Mouse (Mus musculus): ENCODE data around the gene 2310061I04Rik. TPM values are rescaled to one million over a fixed set of nuclear protein-coding genes. Genes with fewer than 3 reads are reported as not detected.

The 2310061I04Rik gene
- polyA plus RNA-seq, 1 experiment from 2014 or later: 15.6 TPM

DNA sequence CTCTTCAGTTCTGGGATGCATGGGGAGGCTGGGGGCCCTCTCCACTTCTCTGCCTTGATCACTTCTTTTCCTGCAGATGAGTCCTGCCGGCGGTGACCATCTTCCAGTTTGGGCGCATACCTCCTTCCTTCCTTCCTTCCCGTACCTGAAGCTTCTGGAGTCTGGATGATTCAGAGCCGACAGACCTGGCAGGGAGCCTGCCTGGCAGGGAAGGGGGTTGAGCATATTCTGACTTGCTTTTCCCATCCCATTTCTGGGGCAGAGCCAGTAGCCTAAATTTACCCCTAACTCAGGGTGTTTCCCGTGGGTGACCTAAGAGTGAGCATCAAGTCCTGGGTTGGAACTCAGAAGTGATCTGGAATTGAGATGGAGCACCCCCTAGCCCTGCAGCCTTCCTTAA, 22.5 kb downstream of the 2310061I04Rik start:
- TF ChIP-seq CTCF (IDR thresholded peaks at IDR 0.05; ENCODE audit: low read depth) (no peak), EP300 (IDR thresholded peaks at IDR 0.05; ENCODE audit: low read depth) (no peak)
- Histone ChIP-seq H3K4me3 (ENCODE audit: low read depth, low read length) (no peak overlapping the region), H3K4me1 (ENCODE audit: insufficient read depth) (peaks cover 15% of the 10 kb centered on the region), H3K9me3 (ENCODE audit: low read length) (no peaks in the 10 kb centered on the region), H3K27me3 (ENCODE audit: insufficient read depth, low read length) (no peaks in the 10 kb centered on the region), H3K36me3 (replicated peaks; ENCODE audit: insufficient read depth, low read length) (peaks cover 16% of the 10 kb centered on the region), H3K4me2 (ENCODE audit: low read depth, low read length) (no peak overlapping the region), H3K9ac (replicated peaks) (no peak overlapping the region), H3K27ac (ENCODE audit: low read depth) (no peak overlapping the region)
- WGBS (ENCODE audit: insufficient replicate concordance): 79% methylated on average over 6 of the region's 6 CpGs
- ATAC-seq (no peak), DNase-seq (no peak)

- Histone ChIP-seq H3K9ac (replicated peaks) (no peak overlapping the region), H3K4me1 (ENCODE audit: insufficient read depth) (peaks cover 19% of the 10 kb centered on the region), H3K36me3 (replicated peaks; ENCODE audit: insufficient read depth, low read length) (peaks cover 16% of the 10 kb centered on the region), H3K4me3 (ENCODE audit: low read depth, low read length) (no peak overlapping the region), H3K4me2 (ENCODE audit: low read depth, low read length) (peak overlapping the region; percentile 2; the same call in 1 of the 2 replicates), H3K27me3 (ENCODE audit: insufficient read depth, low read length) (no peaks in the 10 kb centered on the region), H3K27ac (ENCODE audit: low read depth) (no peak overlapping the region), H3K9me3 (ENCODE audit: low read length) (no peaks in the 10 kb centered on the region)
- peak; percentile 43 for ATAC-seq
- DNase-seq: peak; percentile 95
- TF ChIP-seq EP300 (IDR thresholded peaks at IDR 0.05; ENCODE audit: low read depth) (no peak), CTCF (IDR thresholded peaks at IDR 0.05; ENCODE audit: low read depth) (peak; percentile 98)
- WGBS (ENCODE audit: insufficient replicate concordance): 22% methylated on average over 21 of the region's 21 CpGs
Measured at GRCm38 (mm10) chr17:35873774-35874519, 23.3 kb downstream of the 2310061I04Rik start.

- H3K4me3 ChIP-seq (ENCODE audit: low read depth, low read length): peak overlapping the region; percentile 55
- H3K27ac ChIP-seq (ENCODE audit: low read depth): peak overlapping the region; percentile 95
- peak overlapping the region; percentile 79 for H3K4me2 ChIP-seq (ENCODE audit: low read depth, low read length)
- 38% methylated on average over 8 of the region's 8 CpGs for WGBS (ENCODE audit: insufficient replicate concordance)
- peaks cover 12% of the 10 kb centered on the region for H3K36me3 ChIP-seq (replicated peaks; ENCODE audit: insufficient read depth, low read length)
- DNase-seq (peak; percentile 65), ATAC-seq (no peak)
- no peaks in the 10 kb centered on the region for H3K9me3 ChIP-seq (ENCODE audit: low read length)
- H3K4me1 ChIP-seq (ENCODE audit: insufficient read depth): peaks cover 19% of the 10 kb centered on the region
- peaks cover 22% of the 10 kb centered on the region for H3K27me3 ChIP-seq (ENCODE audit: insufficient read depth, low read length)
- 0 out of 2 replicates have a peak overlapping the region, but pooled peaks have one; percentile 61 for H3K9ac ChIP-seq (replicated peaks)
- TF ChIP-seq CTCF (IDR thresholded peaks at IDR 0.05; ENCODE audit: low read depth) (peak; percentile 79), EP300 (IDR thresholded peaks at IDR 0.05; ENCODE audit: low read depth) (no peak)
Measured at GRCm38 (mm10) chr17:35870884-35871696, 26.1 kb downstream of the 2310061I04Rik start.

DNA sequence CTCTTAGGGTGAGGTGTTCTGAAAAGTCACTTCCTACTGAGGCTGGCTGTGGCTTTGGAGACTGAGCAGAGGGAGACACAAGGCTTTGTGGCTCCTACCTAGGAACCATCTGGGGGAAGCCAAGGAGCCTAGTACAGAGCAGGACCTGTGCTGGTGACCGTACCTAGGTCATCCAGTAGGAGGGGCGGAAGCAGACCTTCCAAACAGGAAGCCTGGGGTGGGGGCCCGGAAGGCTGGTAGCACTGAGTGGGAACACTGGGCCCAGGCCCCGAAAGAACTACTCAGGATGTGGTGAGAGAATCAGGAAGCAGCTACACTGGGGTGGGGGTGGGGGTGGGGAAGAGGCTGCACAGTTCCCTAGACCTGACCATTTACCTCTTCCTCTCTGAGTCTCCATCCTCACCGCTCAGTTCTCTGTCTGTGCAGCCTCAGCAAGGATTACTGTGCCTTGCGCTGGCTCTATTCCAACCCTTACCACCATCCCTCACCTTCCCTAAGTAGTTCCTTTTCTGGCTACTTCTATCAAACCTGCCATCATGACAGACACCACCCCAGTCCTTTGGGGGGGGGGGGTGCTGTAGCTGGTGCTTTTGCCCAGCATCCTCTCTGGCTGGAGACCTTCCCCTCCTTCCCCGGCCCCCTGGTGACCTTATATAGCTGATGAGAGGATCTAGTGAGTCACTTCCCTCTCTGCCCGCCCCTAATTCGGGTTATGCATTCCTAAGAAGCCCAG, 26.9 kb downstream of the 2310061I04Rik start:
- Histone ChIP-seq H3K9ac (replicated peaks) (peak overlapping the region; percentile 61; the same call in 1 of the 2 replicates), H3K36me3 (replicated peaks; ENCODE audit: insufficient read depth, low read length) (peaks cover 11% of the 10 kb centered on the region; the same call in 1 of the 2 replicates), H3K27ac (ENCODE audit: low read depth) (peak overlapping the region; percentile 95), H3K9me3 (ENCODE audit: low read length) (no peaks in the 10 kb centered on the region), H3K27me3 (ENCODE audit: insufficient read depth, low read length) (peaks cover 29% of the 10 kb centered on the region), H3K4me3 (ENCODE audit: low read depth, low read length) (peak overlapping the region; percentile 55), H3K4me2 (ENCODE audit: low read depth, low read length) (peak overlapping the region; percentile 79), H3K4me1 (ENCODE audit: insufficient read depth) (peaks cover 27% of the 10 kb centered on the region)
- DNase-seq: peak; percentile 79
- 0 out of 2 replicates have a peak, but pooled peaks have one; percentile 22 for TF ChIP-seq CTCF (IDR thresholded peaks at IDR 0.05; ENCODE audit: low read depth)
- TF ChIP-seq EP300 (IDR thresholded peaks at IDR 0.05; ENCODE audit: low read depth): no peak
- peak; percentile 49 for ATAC-seq
- whole genome bisulfite sequencing (ENCODE audit: insufficient replicate concordance): 24% methylated on average over 9 of the region's 9 CpGs

GRCm38 (mm10) chr17:35869346-35870067, 27.7 kb downstream of the 2310061I04Rik start:
- Histone ChIP-seq H3K9ac (replicated peaks) (peak overlapping the region; percentile 61), H3K27ac (ENCODE audit: low read depth) (peak overlapping the region; percentile 95), H3K9me3 (ENCODE audit: low read length) (no peaks in the 10 kb centered on the region), H3K36me3 (replicated peaks; ENCODE audit: insufficient read depth, low read length) (peaks cover 8% of the 10 kb centered on the region; the same call in 1 of the 2 replicates), H3K4me3 (ENCODE audit: low read depth, low read length) (peak overlapping the region; percentile 55), H3K27me3 (ENCODE audit: insufficient read depth, low read length) (peaks cover 35% of the 10 kb centered on the region), H3K4me1 (ENCODE audit: insufficient read depth) (peaks cover 32% of the 10 kb centered on the region), H3K4me2 (ENCODE audit: low read depth, low read length) (peak overlapping the region; percentile 79)
- TF ChIP-seq EP300 (IDR thresholded peaks at IDR 0.05; ENCODE audit: low read depth) (no peak), CTCF (IDR thresholded peaks at IDR 0.05; ENCODE audit: low read depth) (no peak)
- ATAC-seq: peak; percentile 63
- WGBS (ENCODE audit: insufficient replicate concordance): under 1% methylated on average over 7 of the region's 7 CpGs
- peak; percentile 74 for DNase-seq

All from liver, postnatal 0 days (tissue).